Mouse (Mus musculus): ENCODE measurements at regions not wholly inside any gene's neighbourhood (a gene's known extent, or its start where the extent isn't known, plus 50 kb on each side); places are given as distances from the start of the nearest gene placed in this dataset.

- ATAC-seq (ENCODE audit: extremely low read depth, insufficient number of reproducible peaks, low FRiP score, poor library complexity, severe bottlenecking), result no peak
These were observed 185.2 kb upstream of the Arid1b start for GRCm38 (mm10) chr17:4808926-4809325.

GRCm38 (mm10) chr17:4813232-4813631 lies 180.9 kb upstream of the Arid1b start:
- ATAC-seq (ENCODE audit: extremely low read depth, insufficient number of reproducible peaks, low FRiP score, poor library complexity, severe bottlenecking), result no peak

- ATAC-seq (ENCODE audit: extremely low read depth, insufficient number of reproducible peaks, low FRiP score, poor library complexity, severe bottlenecking), result no peak
These were observed 180.5 kb upstream of the Arid1b start for GRCm38 (mm10) chr17:4813666-4814065.

GRCm38 (mm10) chr17:4825221-4825895 lies 168.8 kb upstream of the Arid1b start:
- no peak for ATAC-seq (ENCODE audit: extremely low read depth, insufficient number of reproducible peaks, low FRiP score, poor library complexity, severe bottlenecking)

GRCm38 (mm10) chr17:4834065-4834464 lies 160.1 kb upstream of the Arid1b start:
- no peak for ATAC-seq (ENCODE audit: extremely low read depth, insufficient number of reproducible peaks, low FRiP score, poor library complexity, severe bottlenecking)

- no peak for ATAC-seq (ENCODE audit: extremely low read depth, insufficient number of reproducible peaks, low FRiP score, poor library complexity, severe bottlenecking)
These were observed 159.6 kb upstream of the Arid1b start for GRCm38 (mm10) chr17:4834571-4834970.

GRCm38 (mm10) chr17:4835065-4835705 lies 158.9 kb upstream of the Arid1b start:
- no peak for ATAC-seq (ENCODE audit: extremely low read depth, insufficient number of reproducible peaks, low FRiP score, poor library complexity, severe bottlenecking)

- no peak for ATAC-seq (ENCODE audit: extremely low read depth, insufficient number of reproducible peaks, low FRiP score, poor library complexity, severe bottlenecking)
These were observed 154.0 kb upstream of the Arid1b start for GRCm38 (mm10) chr17:4840123-4840522.

- no peak for ATAC-seq (ENCODE audit: extremely low read depth, insufficient number of reproducible peaks, low FRiP score, poor library complexity, severe bottlenecking)
These were observed 135.8 kb upstream of the Arid1b start for GRCm38 (mm10) chr17:4858304-4858703.

- ATAC-seq (ENCODE audit: extremely low read depth, insufficient number of reproducible peaks, low FRiP score, poor library complexity, severe bottlenecking), result no peak
These were observed 129.2 kb upstream of the Arid1b start for GRCm38 (mm10) chr17:4864901-4865300.

- ATAC-seq (ENCODE audit: extremely low read depth, insufficient number of reproducible peaks, low FRiP score, poor library complexity, severe bottlenecking), result no peak
These were observed 128.5 kb upstream of the Arid1b start for GRCm38 (mm10) chr17:4865621-4866020.

GRCm38 (mm10) chr17:4866026-4866896 lies 127.9 kb upstream of the Arid1b start:
- ATAC-seq (ENCODE audit: extremely low read depth, insufficient number of reproducible peaks, low FRiP score, poor library complexity, severe bottlenecking), result no peak

- no peak for ATAC-seq (ENCODE audit: extremely low read depth, insufficient number of reproducible peaks, low FRiP score, poor library complexity, severe bottlenecking)
These were observed 127.0 kb upstream of the Arid1b start for GRCm38 (mm10) chr17:4867083-4867482.

GRCm38 (mm10) chr17:4867754-4868445 lies 126.2 kb upstream of the Arid1b start:
- ATAC-seq (ENCODE audit: extremely low read depth, insufficient number of reproducible peaks, low FRiP score, poor library complexity, severe bottlenecking), result no peak

GRCm38 (mm10) chr17:4868446-4868825 lies 125.7 kb upstream of the Arid1b start:
- no peak for ATAC-seq (ENCODE audit: extremely low read depth, insufficient number of reproducible peaks, low FRiP score, poor library complexity, severe bottlenecking)

- no peak for ATAC-seq (ENCODE audit: extremely low read depth, insufficient number of reproducible peaks, low FRiP score, poor library complexity, severe bottlenecking)
These were observed 125.3 kb upstream of the Arid1b start for GRCm38 (mm10) chr17:4868861-4869260.

GRCm38 (mm10) chr17:4871267-4871666 lies 122.9 kb upstream of the Arid1b start:
- ATAC-seq (ENCODE audit: extremely low read depth, insufficient number of reproducible peaks, low FRiP score, poor library complexity, severe bottlenecking), result no peak

- ATAC-seq (ENCODE audit: extremely low read depth, insufficient number of reproducible peaks, low FRiP score, poor library complexity, severe bottlenecking), result no peak
These were observed 119.7 kb upstream of the Arid1b start for GRCm38 (mm10) chr17:4874459-4874858.

Measured in neutrophil, adult 5-6 weeks (primary cell).